Mouse (Mus musculus): ENCODE measurements around the gene Shb.
"Not testable (repeated sequence)": the region's sequence is repeated elsewhere in the genome, so short reads cannot be mapped to it uniquely, and the experiment has no call there.

DNA sequence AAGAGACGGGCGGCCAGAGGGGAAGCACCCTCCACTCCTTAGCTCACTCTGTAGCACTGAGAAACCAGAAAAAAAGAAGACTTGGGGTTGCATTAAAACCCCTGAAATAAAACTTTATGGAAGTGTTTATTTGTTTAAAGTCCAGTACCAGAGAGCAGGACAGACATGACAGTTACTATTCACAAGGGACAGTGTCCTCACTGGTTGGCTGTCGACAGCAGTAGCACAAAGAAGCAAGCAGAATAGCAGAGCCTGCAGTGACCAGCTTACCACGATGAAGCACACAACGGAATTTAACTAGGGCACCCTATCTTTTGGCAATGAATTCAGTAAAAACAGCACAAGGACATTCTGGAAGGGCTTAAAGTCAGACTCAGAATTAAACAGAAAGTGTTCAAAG is 134.0 kb downstream of the Shb start:
- TF ChIP-seq EP300, CTCF (IDR thresholded peaks at IDR 0.05; ENCODE audit: low read depth): not testable (repeated sequence)

All from heart, postnatal 0 days (tissue).